ENCODE assay signal across 23 mouse cellular contexts in genomic region chr16:71952879-71953406, GRCm38 (mm10).
"Had no signal": no experiment of that assay in that cellular context is flagged by ENCODE, and none has a peak within 500 bp of the region (broad histone marks: within the 10 kb centered on the region; RNA-seq: fewer than 3 reads in every experiment).

No protein-coding gene starts in this region.

- H3K9me3 ChIP-seq: heart, embryonic 10.5 days; heart, embryonic 12.5 days; hindbrain, embryonic 10.5 days; hindbrain, embryonic 12.5 days; intestine, embryonic 15.5 days; limb, embryonic 13.5 days had no signal

- H3K4me2 ChIP-seq: heart, embryonic 12.5 days; hindbrain, embryonic 12.5 days; hindbrain, embryonic 14.5 days; intestine, embryonic 15.5 days; limb, embryonic 13.5 days had no signal

- DNase-seq: gastrocnemius, adult 2 months; gastrocnemius, postnatal 10 days; gastrocnemius, postnatal 25 days; heart, adult 18-20 months; heart, postnatal 10 days; heart, postnatal 4 days; kidney, adult 18-20 months; kidney, adult 8-10 months; kidney, postnatal 10 days; kidney, postnatal 25 days; kidney, postnatal 4 days had no signal

- ATAC-seq: hindbrain, embryonic 16.5 days; inflammation-experienced regulatory T-cells, adult 6 months; intestine, embryonic 15.5 days; intestine, postnatal 0 days had no signal

- H3K36me3 ChIP-seq: heart, embryonic 10.5 days; heart, embryonic 12.5 days; hindbrain, embryonic 10.5 days; hindbrain, embryonic 12.5 days; intestine, embryonic 15.5 days; limb, embryonic 13.5 days had no signal

- H3K4me3 ChIP-seq: gastrocnemius, adult 2 months; heart, embryonic 10.5 days; heart, embryonic 12.5 days; hindbrain, embryonic 10.5 days; hindbrain, embryonic 12.5 days; intestine, embryonic 15.5 days; layer of hippocampus, adult 2 months; left cerebral cortex, adult 2 months; limb, embryonic 13.5 days had no signal

- H3K27me3 ChIP-seq: heart, embryonic 12.5 days; hindbrain, embryonic 12.5 days; intestine, embryonic 15.5 days; limb, embryonic 13.5 days had no signal

- H3K27ac ChIP-seq: gastrocnemius, adult 2 months; heart, embryonic 10.5 days; hindbrain, embryonic 10.5 days; hindbrain, embryonic 12.5 days; hindbrain, embryonic 14.5 days; intestine, embryonic 15.5 days; layer of hippocampus, adult 2 months; left cerebral cortex, adult 2 months; limb, embryonic 13.5 days had no signal

- H3K9ac ChIP-seq: heart, embryonic 12.5 days; hindbrain, embryonic 12.5 days; hindbrain, embryonic 14.5 days; intestine, embryonic 15.5 days; limb, embryonic 13.5 days had no signal

- H3K4me1 ChIP-seq: heart, embryonic 10.5 days; heart, embryonic 12.5 days; hindbrain, embryonic 10.5 days; hindbrain, embryonic 12.5 days; intestine, embryonic 15.5 days; limb, embryonic 13.5 days had no signal
